Mouse (Mus musculus) ES-E14 (cell line): ENCODE measurements at regions not wholly inside any gene's neighbourhood (a gene's known extent, or its start where the extent isn't known, plus 50 kb on each side); places are given as distances from the start of the nearest gene placed in this dataset.

Experiments used
- DNase-seq: peaks from one replicate; pipeline ENCODE4 v3.0.0-alpha.2; 2013; ENCODE audit warnings: low read depth, low spot score
- H3K27ac ChIP-seq: 2 replicates; pipeline ENCODE4 v1.5.1; 2012; ENCODE audit warnings: low read depth, mild to moderate bottlenecking, low read length, moderate library complexity, mixed read lengths; ENCODE audit not compliant: poor library complexity, insufficient read depth, severe bottlenecking
- H3K36me3 ChIP-seq: 2 replicates; pipeline ENCODE4 v1.6.1; 2012; ENCODE audit warnings: mild to moderate bottlenecking, low read length, moderate library complexity, mixed read lengths; ENCODE audit not compliant: control insufficient read depth, poor library complexity, insufficient read depth, severe bottlenecking
- H3K4me1 ChIP-seq, 2 experiments: fragments of 150-350 bp in 1 of 2; sonication (generic) in 1 of 2; 2 replicates each; pipeline ENCODE4 v1.6.1; 2012; ENCODE audit warnings: low read length in 2 of 2, mild to moderate bottlenecking in 1 of 2, mixed read lengths in 1 of 2; ENCODE audit not compliant: control insufficient read depth in 2 of 2, insufficient read depth in 2 of 2, poor library complexity in 1 of 2
- H3K4me3 ChIP-seq, 2 experiments: fragments of 150-350 bp in 1 of 2; sonication (generic) in 1 of 2; 2 replicates each; pipeline ENCODE4 v1.5.1; 2012; ENCODE audit warnings: low read length in 2 of 2, low read depth in 1 of 2, mild to moderate bottlenecking in 1 of 2, mixed read lengths in 1 of 2; ENCODE audit not compliant: insufficient read depth in 1 of 2, poor library complexity in 1 of 2, severe bottlenecking in 1 of 2
- H3K9ac ChIP-seq: 2 replicates; pipeline ENCODE4 v1.6.1; 2012; ENCODE audit warnings: low read depth, mild to moderate bottlenecking, low read length, mixed read lengths; ENCODE audit not compliant: poor library complexity, insufficient read depth, severe bottlenecking
- H3K9me3 ChIP-seq: fragments of 150-350 bp; sonication (generic); 2 replicates; pipeline ENCODE4 v1.6.1; 2012; ENCODE audit warnings: low read depth, mild to moderate bottlenecking, low read length; ENCODE audit not compliant: control insufficient read depth, insufficient read depth
- CHD2 ChIP-seq: IDR thresholded peaks from 2 replicates; pipeline ENCODE4 v1.6.1; 2014; ENCODE audit warnings: mild to moderate bottlenecking, low read depth, low read length, inconsistent platforms
- HCFC1 ChIP-seq: IDR thresholded peaks from 2 replicates; pipeline ENCODE4 v1.6.1; 2012; ENCODE audit warnings: low read length, inconsistent platforms, borderline replicate concordance; ENCODE audit not compliant: insufficient read depth
- MAFK ChIP-seq: IDR thresholded peaks from 2 replicates; pipeline ENCODE4 v1.6.1; 2014; ENCODE audit warnings: mild to moderate bottlenecking, low read depth, low read length, inconsistent platforms; ENCODE audit not compliant: insufficient read depth
- ZC3H11A ChIP-seq: IDR thresholded peaks from 2 replicates; pipeline ENCODE4 v1.6.1; 2012; ENCODE audit warnings: low read depth, mild to moderate bottlenecking, inconsistent platforms, low read length, borderline replicate concordance
- ZNF384 ChIP-seq: IDR thresholded peaks from 2 replicates; pipeline ENCODE4 v1.6.1; 2012; ENCODE audit warnings: low read depth, low read length, inconsistent platforms
- in situ Hi-C, 2 experiments: fragments of 600-800 bp; cut with MboI; formaldehyde crosslinking; loops; one replicate each; pipeline ENCODE4 v1.15.1; 2025; ENCODE audit warnings: low sequenced_read_pairs in 2 of 2, inconsistent platforms in 1 of 2; ENCODE audit not compliant: unreplicated experiment in 2 of 2

GRCm38 (mm10) chr13:44209036-44209435, 424.5 kb downstream of the Cd83 start:
- no peaks in the 10 kb centered on the region for H3K36me3 ChIP-seq
- no peaks in the 10 kb centered on the region for H3K9me3 ChIP-seq
- TF ChIP-seq ZC3H11A (no peak), ZNF384 (no peak), HCFC1 (no peak), MAFK (no peak), CHD2 (no peak)
- H3K27ac ChIP-seq: no peak overlapping the region
- H3K4me3 ChIP-seq: no peak overlapping the region
- no peak for DNase-seq
- in situ Hi-C loops: no loop called here
- peaks cover 0 to 4% of the 10 kb centered on the region in 2 experiments; a peak in 1 of 4 replicates for H3K4me1 ChIP-seq
- no peak overlapping the region for H3K9ac ChIP-seq

- in situ Hi-C loops: no loop called here
- no peak overlapping the region for H3K27ac ChIP-seq
- peak; percentile 40 for DNase-seq
Measured at GRCm38 (mm10) chr13:44210123-44210522, 425.5 kb downstream of the Cd83 start.

GRCm38 (mm10) chr13:44212356-44212755, 427.8 kb downstream of the Cd83 start:
- peaks cover 0 to 4% of the 10 kb centered on the region in 2 experiments; a peak in 1 of 4 replicates for H3K4me1 ChIP-seq
- TF ChIP-seq HCFC1 (no peak), CHD2 (no peak), MAFK (no peak), ZNF384 (no peak), ZC3H11A (no peak)
- no peak overlapping the region for H3K9ac ChIP-seq
- no peak overlapping the region for H3K4me3 ChIP-seq
- in situ Hi-C loops: no loop called here
- no peak for DNase-seq
- H3K27ac ChIP-seq: no peak overlapping the region
- H3K9me3 ChIP-seq: no peaks in the 10 kb centered on the region
- H3K36me3 ChIP-seq: no peaks in the 10 kb centered on the region

More at GRCm38 (mm10) chr13:44210123-44210522, 425.5 kb downstream of the Cd83 start:
- no peak overlapping the region for H3K9ac ChIP-seq
- TF ChIP-seq CHD2: no peak
- H3K9me3 ChIP-seq: no peaks in the 10 kb centered on the region
- no peaks in the 10 kb centered on the region for H3K36me3 ChIP-seq
- peaks cover 0 to 4% of the 10 kb centered on the region in 2 experiments; a peak in 1 of 4 replicates for H3K4me1 ChIP-seq
- H3K4me3 ChIP-seq: no peak overlapping the region

- DNase-seq: no peak
- Histone ChIP-seq H3K9ac (no peak overlapping the region), H3K4me1 (peaks cover 0 to 4% of the 10 kb centered on the region in 2 experiments; a peak in 1 of 4 replicates), H3K36me3 (no peaks in the 10 kb centered on the region), H3K9me3 (no peaks in the 10 kb centered on the region), H3K27ac (no peak overlapping the region), H3K4me3 (no peak overlapping the region)
- in situ Hi-C loops: no loop called here
- TF ChIP-seq ZC3H11A: no peak
- no peak for TF ChIP-seq ZNF384
- no peak for TF ChIP-seq MAFK
- TF ChIP-seq HCFC1: no peak
- TF ChIP-seq CHD2: no peak
Measured at GRCm38 (mm10) chr13:44212936-44213335, 428.4 kb downstream of the Cd83 start.

- no peaks in the 10 kb centered on the region for H3K9me3 ChIP-seq
- no peak for TF ChIP-seq ZC3H11A
- no peak for TF ChIP-seq HCFC1
- no peak overlapping the region for H3K27ac ChIP-seq
- no peak overlapping the region for H3K4me3 ChIP-seq
- DNase-seq: no peak
- H3K9ac ChIP-seq: no peak overlapping the region
- H3K4me1 ChIP-seq: no peaks in the 10 kb centered on the region
- H3K36me3 ChIP-seq: no peaks in the 10 kb centered on the region
- in situ Hi-C loops: no loop called here
Measured at GRCm38 (mm10) chr13:44218266-44218665, 433.7 kb downstream of the Cd83 start.
